Mouse (Mus musculus) adrenal gland, postnatal 25 days (tissue): ENCODE measurements at regions not wholly inside any gene's neighbourhood (a gene's known extent, or its start where the extent isn't known, plus 50 kb on each side); places are given as distances from the start of the nearest gene placed in this dataset.

Source experiments
- DNase-seq: peaks from one replicate; pipeline ENCODE4 v3.0.0; 2021; ENCODE audit warnings: mixed read lengths

GRCm38 (mm10) chr17:47061031-47061620, 50.8 kb upstream of the Ubr2 start:
- DNase-seq: no peak
